Mouse (Mus musculus) hindbrain, postnatal 0 days (tissue): ENCODE data around the gene Rassf1. TPM values are rescaled to one million over a fixed set of nuclear protein-coding genes. Genes with fewer than 3 reads are reported as not detected.

Source experiments
- ATAC-seq: fragments of 200-750 bp; cut with Nextera tagmentation; 2 replicates; pipeline ENCODE4 v1.8.0; 2017; ENCODE audit warnings: mild to moderate bottlenecking, moderate TSS enrichment, moderate library complexity
- DNase-seq: peaks from one replicate; pipeline ENCODE4 v3.0.0-alpha.2; 2015; ENCODE audit warnings: low spot score
- H3K27ac ChIP-seq: fragments of 300-500 bp; sonication (generic); 2 replicates; pipeline ENCODE4 v1.5.1; 2014; ENCODE audit warnings: mild to moderate bottlenecking
- H3K27me3 ChIP-seq: fragments of 300-500 bp; sonication (generic); 2 replicates; pipeline ENCODE4 v1.6.1; 2014; ENCODE audit warnings: low read length, mixed read lengths; ENCODE audit not compliant: insufficient read depth
- H3K36me3 ChIP-seq: fragments of 300-500 bp; sonication (generic); 2 replicates; pipeline ENCODE4 v1.6.1; 2014; ENCODE audit warnings: low read length, mixed read lengths; ENCODE audit not compliant: insufficient read depth
- H3K4me1 ChIP-seq: fragments of 300-500 bp; sonication (generic); 2 replicates; pipeline ENCODE4 v1.6.1; 2014; ENCODE audit warnings: antibody characterized with exemption, low read length, mixed read lengths; ENCODE audit not compliant: insufficient read depth
- H3K4me2 ChIP-seq: fragments of 300-500 bp; sonication (generic); 2 replicates; pipeline ENCODE4 v1.6.1; 2014; ENCODE audit warnings: low read depth, mild to moderate bottlenecking, low read length, moderate library complexity, mixed read lengths
- H3K4me3 ChIP-seq: fragments of 300-500 bp; sonication (generic); 2 replicates; pipeline ENCODE4 v1.5.1; 2014; ENCODE audit warnings: low read length
- H3K9ac ChIP-seq: fragments of 300-500 bp; sonication (generic); replicated peaks from 2 replicates; pipeline ENCODE4 v1.6.1; 2014; ENCODE audit warnings: mild to moderate bottlenecking, low read length, moderate library complexity, mixed read lengths
- H3K9me3 ChIP-seq: fragments of 300-500 bp; sonication (generic); 2 replicates; pipeline ENCODE4 v1.6.1; 2016; ENCODE audit warnings: low read length, mixed read lengths
- CTCF ChIP-seq: IDR thresholded peaks from 2 replicates; pipeline ENCODE4 v1.5.1; 2016; ENCODE audit warnings: antibody characterized with exemption, control low read depth, low read depth
- WGBS: fragments of 180-500 bp; shearing (Covaris S2); extraction: QIAGEN DNeasy Blood & Tissue Kit; methylation state at CpG from one replicate; pipeline ENCODE4 v1.1.7; 2014; 5-methylcytosine and 5-hydroxymethylcytosine counted together
- polyA plus RNA-seq: library from polyadenylated mRNA; unstranded; fragments of >200 nt; fragmentation: Nextera tagmentation; extraction: Ambion mirVana; gene quantifications from 2 replicates; pipeline ENCODE4 v1.2.1, GENCODE M21; 2015
- total RNA-seq: library from RNA; depleted of rRNA; stranded (reverse); fragments of >200 nt; gene quantifications from 2 replicates; pipeline ENCODE4 v1.2.3, GENCODE M21; 2014

Gene Rassf1
- total and polyA plus RNA-seq, 2 experiments from 2014 or later, result 17.6 to 30.3 TPM

DNA sequence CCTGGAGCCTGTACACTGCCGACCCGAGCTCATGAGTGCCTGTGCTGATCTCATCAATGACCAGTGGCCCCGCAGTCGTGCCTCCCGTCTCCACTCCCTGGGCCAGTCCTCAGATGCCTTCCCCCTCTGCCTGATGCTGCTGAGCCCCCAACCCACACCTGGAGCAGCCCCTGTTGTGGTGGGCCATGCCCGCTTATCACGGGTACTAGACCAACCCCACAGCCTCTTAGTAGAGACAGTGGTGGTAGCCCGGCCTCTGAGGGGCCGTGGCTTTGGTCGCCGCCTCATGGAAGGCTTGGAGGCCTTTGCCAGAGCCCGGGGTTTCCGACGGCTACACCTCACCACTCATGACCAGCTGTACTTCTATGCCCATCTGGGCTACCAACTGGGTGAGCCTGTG lies 31.8 kb downstream of the Rassf1 start:
- TF ChIP-seq CTCF, result no peak
- no peak overlapping the region for H3K9ac ChIP-seq

DNA sequence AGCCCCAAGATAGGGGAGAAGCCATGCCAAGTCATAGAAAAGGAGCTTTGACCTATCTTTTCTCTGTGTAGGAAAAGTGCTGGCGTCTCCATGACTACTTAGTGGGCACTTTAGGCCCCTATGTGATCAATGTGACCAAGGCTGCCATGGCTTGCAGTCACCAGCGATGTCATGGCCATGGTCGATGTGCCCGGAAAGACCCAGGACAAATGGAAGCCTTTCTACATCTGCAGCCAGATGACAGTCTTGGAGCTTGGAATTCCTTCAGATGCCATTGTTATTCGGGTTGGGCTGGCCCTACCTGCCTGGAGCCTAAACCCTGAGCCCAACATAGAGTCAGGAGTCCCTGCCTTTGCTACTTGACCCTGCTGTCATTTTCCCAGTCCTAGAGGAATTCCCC lies 35.1 kb downstream of the Rassf1 start:
- WGBS, result 89% methylated on average over 5 of the region's 5 CpGs
- no peak overlapping the region for H3K4me3 ChIP-seq
- peaks cover 9% of the 10 kb centered on the region; the same call in 1 of the 2 replicates for H3K4me1 ChIP-seq
- H3K36me3 ChIP-seq, result peaks cover 24% of the 10 kb centered on the region
- H3K9me3 ChIP-seq, result no peaks in the 10 kb centered on the region
- no peak overlapping the region for H3K4me2 ChIP-seq
- H3K27me3 ChIP-seq, result no peaks in the 10 kb centered on the region
- DNase-seq (no peak), ATAC-seq (no peak)
- no peak overlapping the region for H3K9ac ChIP-seq
- no peak for TF ChIP-seq CTCF
- no peak overlapping the region for H3K27ac ChIP-seq

More for the DNA sequence above, 31.8 kb downstream of the Rassf1 start:
- Histone ChIP-seq H3K9me3 (no peaks in the 10 kb centered on the region), H3K4me1 (peaks cover 14% of the 10 kb centered on the region; the same call in 1 of the 2 replicates), H3K36me3 (peaks cover 8% of the 10 kb centered on the region; the same call in 1 of the 2 replicates), H3K4me3 (no peak overlapping the region), H3K27me3 (no peaks in the 10 kb centered on the region), H3K4me2 (no peak overlapping the region), H3K27ac (no peak overlapping the region)
- DNase-seq (no peak), ATAC-seq (no peak)
- 89% methylated on average over 14 of the region's 14 CpGs for WGBS

DNA sequence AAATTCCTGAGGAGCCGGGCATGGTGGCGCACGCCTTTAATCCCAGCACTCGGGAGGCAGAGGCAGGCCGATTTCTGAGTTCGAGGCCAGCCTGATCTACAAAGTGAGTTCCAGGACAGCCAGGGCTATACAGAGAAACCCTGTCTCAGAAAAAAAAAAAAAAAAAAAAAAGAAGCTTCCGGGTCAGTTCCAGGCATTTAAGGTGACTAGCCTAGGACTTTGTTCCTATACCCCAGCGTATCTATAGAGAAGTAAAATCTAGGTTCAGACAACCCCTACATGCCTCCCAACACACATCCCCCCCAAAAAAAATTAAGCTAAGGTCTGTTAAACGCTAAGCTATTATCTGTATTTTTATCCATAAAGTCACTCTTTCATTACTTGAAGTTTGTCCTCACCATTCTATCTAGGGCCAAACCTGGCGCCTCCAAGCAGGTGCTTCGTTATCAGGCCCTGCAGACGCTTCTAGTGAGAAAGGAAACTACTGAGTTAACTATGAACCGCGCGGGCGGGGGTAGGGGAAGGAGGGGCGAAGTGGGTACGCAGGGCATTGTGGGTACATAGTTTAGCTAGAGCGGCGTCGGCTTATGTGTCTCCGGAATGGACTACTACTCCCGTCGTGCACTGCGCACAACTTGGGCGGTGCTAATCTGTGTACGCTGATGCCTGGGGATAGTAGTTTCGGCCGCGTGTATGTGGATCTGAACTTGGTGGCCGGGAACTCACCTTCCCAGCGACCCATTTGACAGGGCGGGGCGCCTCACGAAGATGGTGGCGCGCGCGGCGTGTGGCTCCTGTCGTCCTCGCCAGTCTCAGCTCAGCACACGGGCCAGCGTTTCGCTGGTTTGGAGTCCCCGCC lies 35.8 kb downstream of the Rassf1 start, which contains the start of gene Ifrd2:
Gene Ifrd2, plus strand, starts transcription at position 669 of the 859 bp plus-strand sequence.
- ATAC-seq, result peak; percentile 98
- WGBS, result 15% methylated on average over 46 of the region's 46 CpGs
- Histone ChIP-seq H3K27me3 (no peaks in the 10 kb centered on the region), H3K9ac (peak within 1 kb of the TSS; percentile 49), H3K4me2 (peak within 1 kb of the TSS; percentile 91), H3K9me3 (no peaks in the 10 kb centered on the region), H3K4me3 (peak within 1 kb of the TSS; percentile 64), H3K36me3 (peaks cover 27% of the 10 kb centered on the region), H3K4me1 (peaks cover 9% of the 10 kb centered on the region; the same call in 1 of the 2 replicates), H3K27ac (no peak within 1 kb of the TSS; the same call in 1 of the 2 replicates)
- DNase-seq, result peak; percentile 99
- TF ChIP-seq CTCF, result no peak

DNA sequence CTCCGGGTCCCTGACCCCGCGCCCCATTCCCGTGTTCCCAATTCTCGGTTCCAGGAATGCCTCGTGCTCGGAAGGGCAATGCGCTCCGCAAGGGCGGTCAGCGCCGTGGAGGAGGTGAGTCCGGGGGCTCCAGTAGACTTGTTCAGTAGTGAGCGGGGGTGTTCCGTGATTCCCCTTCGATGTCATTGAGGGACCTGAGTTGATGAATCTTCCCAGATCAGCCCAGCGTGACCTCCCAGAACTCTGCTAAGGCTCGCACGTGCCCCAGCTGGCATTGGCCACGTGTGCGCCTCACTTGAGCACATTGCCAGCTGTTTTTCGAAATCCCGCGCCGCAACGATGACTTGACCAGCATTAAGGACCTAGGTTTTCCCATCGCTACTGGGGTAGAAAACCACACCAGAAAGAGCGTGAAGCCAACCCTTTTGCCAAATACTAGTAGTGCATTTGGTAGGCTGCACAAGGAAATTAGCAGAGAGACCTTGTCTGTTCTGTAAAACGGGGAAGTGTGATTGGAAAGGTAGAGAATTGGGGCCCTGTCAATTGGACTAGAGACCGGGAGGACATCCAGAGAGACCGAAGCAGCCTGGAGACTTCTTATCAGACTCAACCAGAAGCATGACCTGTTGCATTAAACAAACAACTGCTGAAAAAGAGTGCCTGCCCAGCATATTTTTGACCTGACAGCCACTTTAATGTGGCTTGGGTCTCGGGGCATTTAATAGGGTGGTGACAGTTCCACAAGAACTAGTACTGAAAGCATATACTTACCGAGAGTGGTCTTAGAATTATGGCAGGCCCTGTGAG lies 36.7 kb downstream of the Rassf1 start:
- no peak for ATAC-seq
- DNase-seq, result peak; percentile 63
- WGBS, result 6% methylated on average over 33 of the region's 33 CpGs
- peak overlapping the region; percentile 49 for H3K9ac ChIP-seq
- no peak overlapping the region; the same call in 1 of the 2 replicates for H3K27ac ChIP-seq
- no peak for TF ChIP-seq CTCF
- no peaks in the 10 kb centered on the region for H3K27me3 ChIP-seq
- peaks cover 9% of the 10 kb centered on the region; the same call in 1 of the 2 replicates for H3K4me1 ChIP-seq
- H3K4me3 ChIP-seq, result peak overlapping the region; percentile 64
- peaks cover 25% of the 10 kb centered on the region for H3K36me3 ChIP-seq
- peak overlapping the region; percentile 91 for H3K4me2 ChIP-seq
- no peaks in the 10 kb centered on the region for H3K9me3 ChIP-seq

DNA sequence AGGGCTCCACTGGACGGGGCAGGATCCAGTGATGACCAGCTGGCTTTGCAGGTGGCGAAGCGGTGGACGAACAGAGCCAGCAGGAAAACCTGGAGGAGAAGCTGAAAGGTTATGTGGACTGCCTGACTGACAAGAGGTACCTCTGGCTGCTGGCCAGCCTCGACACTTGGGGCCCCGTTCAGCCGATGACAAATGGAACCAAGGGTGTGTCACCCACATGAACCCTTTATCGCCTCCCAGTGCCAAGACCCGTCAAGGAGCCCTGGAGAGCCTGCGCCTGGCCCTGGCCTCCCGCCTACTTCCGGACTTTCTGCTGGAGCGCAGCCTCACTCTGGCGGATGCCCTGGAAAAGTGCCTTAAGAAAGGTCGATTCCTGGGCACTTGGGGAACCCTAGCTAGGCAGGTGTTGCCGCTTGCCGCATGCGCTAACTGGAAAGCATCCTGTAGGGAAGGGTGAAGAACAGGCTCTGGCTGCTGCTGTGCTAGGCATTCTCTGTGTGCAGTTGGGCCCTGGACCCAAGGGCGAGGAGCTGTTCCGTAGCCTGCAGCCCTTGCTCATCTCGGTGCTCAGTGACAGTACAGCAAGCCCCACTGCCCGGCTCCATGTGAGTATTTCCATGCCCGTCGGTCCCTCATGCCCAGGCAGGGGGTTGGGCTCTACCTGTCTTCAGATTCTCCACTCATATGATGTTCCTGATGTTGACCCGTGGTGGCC lies 38.9 kb downstream of the Rassf1 start:
- Histone ChIP-seq H3K9me3 (no peaks in the 10 kb centered on the region), H3K9ac (no peak overlapping the region), H3K27me3 (no peaks in the 10 kb centered on the region), H3K36me3 (peaks cover 26% of the 10 kb centered on the region), H3K4me3 (no peak overlapping the region), H3K4me1 (peaks cover 9% of the 10 kb centered on the region; the same call in 1 of the 2 replicates), H3K4me2 (no peak overlapping the region), H3K27ac (no peak overlapping the region)
- 88% methylated on average over 25 of the region's 25 CpGs for WGBS
- TF ChIP-seq CTCF, result no peak
- no peak for ATAC-seq
- DNase-seq, result no peak

DNA sequence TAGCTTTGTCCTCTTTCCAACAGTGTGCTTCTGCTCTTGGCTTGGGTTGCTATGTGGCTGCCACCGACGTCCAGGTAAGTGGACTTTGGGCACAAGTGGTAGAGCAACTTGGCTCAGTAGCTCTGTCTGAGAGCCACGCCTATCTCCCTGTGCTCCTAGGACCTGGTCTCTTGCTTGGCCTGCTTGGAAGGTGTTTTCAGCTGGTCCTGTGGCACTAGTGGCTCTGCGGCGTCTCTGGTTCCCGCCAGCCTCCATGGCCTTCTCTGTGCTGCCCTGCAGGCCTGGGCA lies 39.4 kb downstream of the Rassf1 start:
- H3K27ac ChIP-seq, result no peak overlapping the region
- TF ChIP-seq CTCF, result no peak
- 98% methylated on average over 6 of the region's 6 CpGs for WGBS
- ATAC-seq (no peak), DNase-seq (no peak)
- H3K27me3 ChIP-seq, result no peaks in the 10 kb centered on the region
- H3K36me3 ChIP-seq, result peaks cover 26% of the 10 kb centered on the region
- H3K9ac ChIP-seq, result no peak overlapping the region
- H3K4me2 ChIP-seq, result no peak overlapping the region
- H3K4me1 ChIP-seq, result peaks cover 9% of the 10 kb centered on the region; the same call in 1 of the 2 replicates
- no peak overlapping the region for H3K4me3 ChIP-seq
- H3K9me3 ChIP-seq, result no peaks in the 10 kb centered on the region
